Mouse (Mus musculus) cortical plate, adult 2 months (tissue): Measurements from ENCODE around the gene Exoc3l.

Experiments
- CTCF ChIP-seq: fragments of 200-500 bp; IDR thresholded peaks from 2 replicates; pipeline ENCODE4 v1.5.1; 2011; ENCODE audit warnings: mild to moderate bottlenecking, control low read depth, low read length; ENCODE audit not compliant: insufficient read depth; ENCODE audit errors: extremely low read depth
- POLR2A ChIP-seq: fragments of 200-500 bp; IDR thresholded peaks from 2 replicates; pipeline ENCODE4 v1.6.1; 2011; ENCODE audit warnings: mild to moderate bottlenecking, low read length, control low read depth; ENCODE audit not compliant: insufficient read depth; ENCODE audit errors: extremely low read depth

DNA sequence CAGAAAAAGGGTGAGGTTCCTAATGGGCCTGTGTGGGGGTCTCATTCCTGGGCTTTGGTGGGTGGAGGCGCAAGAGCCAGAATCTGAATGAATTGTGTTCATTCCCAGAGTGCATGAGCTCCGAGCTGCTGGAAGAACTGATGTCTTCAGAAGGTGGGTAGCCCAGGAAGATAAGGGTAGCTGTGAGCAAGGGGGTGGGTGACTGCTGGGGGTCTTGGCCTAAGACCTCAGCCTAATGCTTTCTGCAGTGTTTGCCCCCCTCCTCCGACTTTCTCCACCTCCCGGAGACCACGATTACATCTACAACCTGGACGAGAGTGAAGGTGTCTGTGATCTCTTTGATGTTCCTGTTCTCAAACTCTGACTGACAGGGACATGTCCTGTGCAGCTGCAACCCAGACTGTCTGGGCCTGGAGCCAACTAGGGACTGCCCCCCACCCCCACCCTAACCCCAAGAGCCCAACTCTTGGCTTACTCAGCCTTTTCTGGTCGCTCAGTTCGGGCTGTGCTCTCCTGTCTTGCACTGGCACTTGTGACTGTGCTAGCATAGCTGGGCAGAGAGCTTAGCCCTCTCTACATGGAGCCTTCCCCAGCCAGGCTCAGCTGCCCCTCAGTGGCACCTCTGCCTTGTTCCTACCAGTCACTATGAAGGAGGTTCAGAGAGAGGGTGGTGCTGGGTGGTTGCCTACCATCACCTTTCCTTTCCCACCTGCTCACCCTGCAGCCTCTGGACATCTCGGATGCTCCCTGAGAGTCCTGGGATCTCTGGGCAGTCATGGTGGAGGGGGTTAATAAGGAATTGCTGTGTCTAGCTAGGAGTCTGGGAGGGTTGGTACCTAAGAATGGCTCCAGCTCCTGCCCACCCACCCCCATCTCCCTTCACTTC is 8.7 kb upstream of the Exoc3l start:
- TF ChIP-seq CTCF, result no peak
- peak; percentile 54; the same call in 1 of the 2 replicates for TF ChIP-seq POLR2A
